Mouse (Mus musculus) testis, postnatal 14 days (tissue): ENCODE results near the gene Fignl1.

Experiments
- DNase-seq: peaks from one replicate; pipeline ENCODE4 v3.0.0; 2021; ENCODE audit warnings: low spot score

Gene Fignl1

GRCm38 (mm10) chr11:11766105-11766504 is 42.7 kb downstream of the Fignl1 start:
- no peak for DNase-seq

GRCm38 (mm10) chr11:11765414-11765813 is 43.3 kb downstream of the Fignl1 start:
- DNase-seq = no peak

GRCm38 (mm10) chr11:11763211-11763666 is 45.5 kb downstream of the Fignl1 start:
- no peak for DNase-seq

DNA sequence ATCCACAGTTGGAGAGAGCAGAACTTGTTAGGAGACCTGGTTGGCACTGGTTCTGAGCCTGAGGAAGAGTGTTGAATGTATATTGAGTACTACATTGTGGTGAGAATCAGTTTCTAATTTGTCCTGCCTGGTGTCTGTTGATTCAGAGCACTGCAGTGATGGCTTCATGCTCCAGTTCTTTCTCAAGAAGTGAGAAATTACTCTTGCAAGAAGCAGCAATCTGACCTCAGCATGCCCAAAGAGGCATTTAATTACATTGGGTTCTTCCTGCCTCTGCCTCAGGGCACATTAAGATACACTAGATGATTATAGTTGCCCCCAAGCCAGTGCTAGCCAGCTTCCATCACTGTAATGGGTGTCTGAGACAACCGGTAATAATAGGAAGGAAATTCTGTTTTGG is 49.9 kb downstream of the Fignl1 start:
- no peak for DNase-seq

DNA sequence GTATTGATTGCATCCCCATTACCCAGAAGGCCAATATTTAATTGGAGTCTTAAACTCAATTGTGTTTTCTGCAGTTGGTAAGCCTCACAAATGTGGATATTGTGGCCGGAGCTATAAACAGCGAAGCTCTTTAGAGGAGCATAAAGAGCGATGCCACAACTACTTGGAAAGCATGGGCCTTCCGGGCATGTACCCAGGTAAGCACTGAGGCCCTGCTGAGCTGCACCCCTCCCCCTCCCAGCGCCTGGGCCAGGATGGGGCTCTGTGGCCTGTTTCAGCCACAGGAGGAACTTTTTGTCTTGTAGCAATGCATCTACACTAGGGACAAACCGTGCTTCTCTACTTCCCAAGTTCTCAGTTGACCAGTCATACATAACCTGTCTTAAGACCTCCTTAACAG is 50.6 kb downstream of the Fignl1 start:
- no peak for DNase-seq

GRCm38 (mm10) chr11:11752859-11753258 is 55.9 kb downstream of the Fignl1 start:
- DNase-seq = no peak

DNA sequence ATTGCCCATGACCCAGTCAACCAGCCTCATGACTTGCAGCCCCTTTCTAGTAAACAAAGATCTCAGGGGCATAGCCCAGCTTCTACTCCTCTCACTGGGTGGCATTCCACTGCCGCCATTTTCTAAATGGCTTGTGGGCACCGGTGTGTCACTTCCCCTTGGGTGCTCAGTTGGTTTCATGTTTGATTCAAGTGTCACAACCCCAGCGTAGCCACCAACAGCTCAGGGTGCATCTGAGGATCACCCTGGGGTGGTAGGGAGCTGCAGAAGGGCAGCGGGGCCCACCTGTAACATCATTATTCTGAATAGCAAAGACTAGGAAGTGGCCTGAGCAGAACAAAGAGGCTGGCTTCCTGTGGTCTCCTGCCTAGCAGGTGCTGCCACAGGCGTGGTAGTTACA is 57.7 kb downstream of the Fignl1 start:
- DNase-seq = no peak

GRCm38 (mm10) chr11:11744222-11744621 is 64.5 kb downstream of the Fignl1 start:
- DNase-seq = no peak

- DNase-seq = no peak
These were observed 66.1 kb downstream of the Fignl1 start for GRCm38 (mm10) chr11:11742626-11743025.

- DNase-seq = no peak
These were observed 67.2 kb downstream of the Fignl1 start for GRCm38 (mm10) chr11:11741574-11741973.

- DNase-seq = no peak
These were observed 68.2 kb downstream of the Fignl1 start for GRCm38 (mm10) chr11:11740603-11741002.

DNA sequence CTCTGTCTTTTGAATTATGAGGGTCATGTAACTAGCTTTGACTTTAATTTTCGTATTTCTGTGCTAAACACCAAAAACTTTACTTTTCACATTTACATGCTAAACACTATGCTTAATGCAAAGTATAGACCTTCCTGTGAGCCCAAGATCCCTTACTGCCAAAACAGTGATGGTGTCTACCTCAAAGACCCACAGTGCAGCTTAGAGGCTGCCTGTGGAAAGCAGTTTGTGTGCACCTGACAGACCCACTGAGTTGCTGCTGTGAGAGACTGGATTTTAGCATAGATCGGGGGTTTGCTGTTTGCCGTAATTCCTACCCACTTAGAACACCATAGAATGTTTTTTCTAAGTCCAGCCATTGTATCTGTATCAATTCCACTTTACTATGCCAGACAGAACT is 69.7 kb downstream of the Fignl1 start:
- DNase-seq = no peak

DNA sequence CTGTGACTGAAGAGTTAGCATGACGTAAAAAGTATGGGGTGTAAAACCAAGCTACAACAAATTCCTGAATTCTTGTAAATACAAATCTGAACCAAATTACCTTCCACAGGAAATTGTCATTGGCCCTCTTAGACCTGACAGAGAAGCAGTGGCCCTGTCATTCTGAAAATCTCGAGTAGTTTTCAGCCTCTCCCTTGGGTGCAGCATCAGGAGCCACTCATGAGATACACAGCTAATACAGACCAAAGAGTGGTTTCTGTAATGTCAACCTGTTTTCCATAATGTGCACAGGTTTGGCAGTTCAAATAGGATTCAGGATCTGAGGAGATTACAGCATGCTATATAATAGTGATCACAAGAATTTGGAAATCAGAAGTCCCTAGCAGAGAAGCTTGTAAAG is 71.2 kb downstream of the Fignl1 start:
- DNase-seq = no peak
